Mouse (Mus musculus): Measurements from ENCODE around the gene Il17rb. TPM values are rescaled to one million over a fixed set of nuclear protein-coding genes. Genes with fewer than 3 reads are reported as not detected.
A peak's percentile ranks its signal among the peaks of the same experiment; 100 is the strongest.

Gene Il17rb
- 1 to 10 TPM; 2.1 to 3.0 TPM for total RNA-seq (2021)
- long read RNA-seq, experiment 1, partial matches to known transcripts = 0 of 4 reads
- long read RNA-seq, experiment 1, other reads (novel, unspliced or antisense) = 3 of 4 reads
- long read RNA-seq, experiment 2, partial matches to known transcripts = 0 of 6 reads
- long read RNA-seq, experiment 2, other reads (novel, unspliced or antisense) = 2 of 6 reads

DNA sequence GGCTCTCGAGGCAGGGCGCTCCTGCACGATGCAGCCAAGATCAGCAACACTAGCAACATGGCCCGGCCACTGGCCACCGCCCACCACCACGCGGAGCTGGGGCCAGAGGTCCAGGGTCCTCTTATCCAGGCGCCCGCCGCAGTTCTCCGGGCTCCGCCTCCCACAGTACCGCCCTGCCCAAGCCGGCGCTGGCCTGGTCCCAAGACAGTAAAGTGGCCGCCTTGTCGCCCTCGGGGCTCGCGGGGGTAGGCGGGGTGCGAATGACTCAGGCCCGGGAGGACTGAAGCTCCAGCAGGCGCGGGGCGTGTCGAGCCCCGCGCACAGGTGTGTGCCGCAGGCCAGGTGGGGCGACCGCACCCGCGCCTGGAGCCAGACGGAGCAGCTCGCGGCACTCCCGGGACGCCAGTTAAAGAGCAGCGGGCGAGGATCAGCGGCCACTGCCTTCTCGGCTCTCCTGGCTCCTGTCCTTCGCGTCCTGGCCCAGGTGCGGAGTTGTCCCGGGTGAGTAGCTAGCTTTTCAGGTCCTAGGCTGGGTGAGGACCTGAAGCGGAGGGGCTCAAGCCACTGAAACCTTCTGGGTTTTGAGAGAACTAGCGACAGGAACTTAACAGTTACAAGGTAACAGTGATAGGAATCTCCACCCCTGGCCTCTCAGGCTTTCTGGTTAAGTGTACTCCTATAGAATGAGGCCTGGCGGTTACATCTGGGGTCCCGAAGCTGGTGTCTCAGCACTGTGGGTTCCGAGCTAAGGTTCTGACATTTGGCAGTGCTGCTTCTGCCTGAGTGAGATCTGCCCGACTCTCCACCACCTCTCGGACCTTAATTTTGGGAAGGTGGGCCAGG lies at the start of gene Il17rb, which contains the start of gene Chdh:
Gene Il17rb (minus strand): TSS at position 164 of the 843 bp plus-strand sequence.
Gene Chdh (plus strand): TSS at position 291 of the 843 bp plus-strand sequence.
- peak; percentile 83 for DNase-seq

DNA sequence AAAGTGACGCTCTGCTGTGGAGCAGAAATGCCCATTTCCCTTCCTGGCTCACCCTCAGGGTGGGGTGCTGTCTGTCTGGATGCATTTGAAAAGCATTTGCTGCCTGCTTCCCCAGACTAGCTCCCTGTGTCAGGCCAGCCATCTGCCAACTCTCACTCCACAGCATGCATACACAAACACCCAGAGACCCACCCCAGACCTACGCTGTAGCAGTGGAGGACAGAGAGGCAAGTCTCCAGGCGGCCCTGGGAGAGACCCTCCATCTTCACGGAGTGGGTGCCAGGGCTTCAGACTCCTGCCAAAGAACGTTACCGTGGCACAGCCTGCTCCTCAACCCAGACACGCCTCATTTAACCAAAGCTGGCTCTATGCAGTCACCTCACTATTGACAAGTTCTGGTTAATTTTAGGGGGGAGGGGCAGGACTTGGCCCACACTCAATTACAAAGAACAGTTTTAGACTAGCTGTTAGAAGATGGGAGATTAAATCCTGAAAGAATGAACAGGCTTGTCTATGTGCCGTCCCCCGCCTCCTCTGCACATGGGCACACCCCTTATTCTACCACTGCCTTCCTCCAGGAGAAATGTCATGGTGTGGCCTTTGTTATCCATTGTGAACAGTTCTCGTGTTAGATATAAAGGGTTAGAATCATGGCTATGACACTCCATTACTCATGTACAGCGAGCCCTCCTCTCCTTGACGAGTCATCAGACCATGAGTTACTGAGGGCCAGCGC lies 47.5 kb upstream of the Il17rb start:
- DNase-seq = no peak

DNA sequence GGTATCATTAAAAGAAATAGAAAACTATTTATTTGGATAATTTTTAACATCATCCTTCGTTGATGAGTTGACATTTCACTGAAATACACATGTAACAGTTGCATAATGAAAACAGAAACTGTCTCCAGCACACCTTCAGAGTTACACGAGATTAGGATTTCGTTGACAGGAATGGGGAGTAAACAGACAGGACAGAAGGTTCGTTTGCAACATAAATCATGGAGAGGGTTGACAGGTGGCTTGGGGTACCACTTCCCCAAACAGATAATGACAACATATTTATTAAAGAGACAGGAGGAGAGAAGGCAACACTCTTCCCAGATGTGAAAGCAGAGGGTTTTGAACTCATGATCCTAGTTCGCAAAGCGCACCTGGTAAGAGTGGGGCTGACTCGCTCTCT lies 46.2 kb upstream of the Il17rb start:
- DNase-seq = no peak

DNA sequence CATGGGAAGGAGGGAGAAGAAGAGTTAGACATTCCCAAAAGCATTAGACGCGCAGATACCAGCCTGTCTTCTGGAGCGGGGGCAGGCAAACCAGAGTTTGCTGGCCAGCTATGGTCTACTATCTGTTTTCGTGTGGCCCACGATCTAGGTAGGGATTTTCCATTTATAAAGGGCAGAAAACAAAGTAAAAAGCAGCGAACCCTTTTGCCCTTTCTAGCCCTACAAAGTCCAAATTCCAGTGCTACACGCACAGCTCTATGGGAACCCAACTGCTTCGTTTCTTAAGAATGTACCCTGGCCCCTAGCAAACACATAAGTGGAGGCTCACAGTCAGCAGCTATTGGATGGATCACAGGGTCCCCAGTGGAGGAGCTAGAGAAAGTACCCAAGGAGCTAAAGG lies 41.6 kb upstream of the Il17rb start:
- no peak for DNase-seq

DNA sequence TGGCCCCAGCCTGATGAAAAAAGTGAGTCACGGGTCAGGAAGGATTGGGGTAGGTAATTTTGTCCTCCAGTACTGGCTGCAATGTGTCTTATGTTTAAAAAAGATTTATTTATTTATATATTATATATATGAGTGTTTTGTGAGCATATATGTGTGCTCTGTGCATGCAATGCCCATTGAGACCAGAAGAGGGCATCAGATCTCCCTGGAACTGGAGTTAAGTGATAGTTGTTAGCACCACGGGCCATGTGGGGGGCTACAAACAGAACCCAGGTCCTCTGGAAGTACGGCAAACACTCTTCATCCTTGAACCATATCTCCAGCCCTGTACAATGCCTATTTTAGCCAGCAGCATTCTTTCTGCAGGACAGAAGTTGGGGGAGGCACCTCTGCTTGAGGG lies 39.4 kb upstream of the Il17rb start:
- no peak for DNase-seq

DNA sequence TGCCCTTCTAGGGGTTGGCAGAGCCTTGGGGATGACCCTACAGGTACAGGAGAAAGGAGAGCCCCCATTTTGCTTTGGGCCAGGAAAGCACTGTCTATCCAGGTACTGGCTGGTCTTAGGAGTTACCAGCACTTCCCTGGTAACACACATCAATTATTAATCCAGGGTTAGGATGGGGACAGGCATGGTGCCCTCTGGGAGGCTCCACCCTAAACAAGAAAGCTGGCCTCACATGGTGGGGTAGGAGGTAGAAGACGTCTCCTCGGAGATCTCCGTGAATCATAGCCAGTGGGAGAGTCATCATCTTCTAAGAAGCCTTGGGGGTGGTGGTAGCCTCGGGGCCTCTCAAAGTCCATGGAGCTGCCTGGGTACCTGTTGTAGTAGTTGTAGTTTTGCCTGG lies 38.3 kb upstream of the Il17rb start:
- no peak for DNase-seq

DNA sequence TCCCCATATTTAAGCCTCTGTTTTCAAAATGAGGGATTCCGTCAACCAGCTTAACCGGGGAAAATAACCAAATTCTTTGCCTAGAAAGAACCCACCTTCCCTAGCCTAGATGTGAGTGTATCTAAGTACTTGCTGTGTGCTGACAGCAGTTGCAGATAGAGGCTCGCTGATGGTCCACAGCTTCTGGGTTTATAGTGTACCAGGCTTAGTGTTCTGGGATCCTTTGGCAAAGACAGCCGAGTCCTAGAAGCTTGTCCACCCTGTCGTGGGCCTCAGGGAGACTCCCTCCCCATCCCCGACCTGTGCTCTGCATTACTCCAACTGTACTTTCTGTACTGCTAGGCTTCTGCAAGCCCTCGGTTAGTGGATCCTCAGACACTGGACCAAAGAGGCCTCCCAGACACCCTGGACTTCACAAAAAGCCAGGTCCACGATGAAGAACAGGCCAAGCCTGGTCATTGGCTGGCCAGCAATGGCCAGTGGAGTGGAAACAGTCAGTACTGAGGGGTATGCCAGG lies 37.1 kb upstream of the Il17rb start:
- DNase-seq = no peak

DNA sequence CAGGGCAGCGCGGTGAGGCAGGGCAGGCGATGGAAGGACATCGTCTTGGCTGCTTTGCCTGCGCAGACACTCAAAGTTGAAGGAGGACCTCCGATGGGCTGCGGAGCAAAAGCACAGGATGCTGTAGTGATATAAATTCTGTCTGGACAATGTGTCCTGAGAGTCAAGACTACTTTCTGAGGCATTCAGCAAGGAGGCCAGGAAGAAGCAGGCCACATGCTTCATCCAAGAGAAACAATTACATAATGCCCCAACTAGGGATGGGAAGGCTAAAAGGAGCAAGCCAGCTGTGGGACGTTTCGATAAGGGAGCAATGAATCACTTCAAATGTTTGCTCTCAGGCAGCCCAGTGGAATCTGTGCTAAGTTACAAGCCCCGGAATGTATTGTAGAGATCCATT lies 36.5 kb upstream of the Il17rb start:
- no peak for DNase-seq

DNA sequence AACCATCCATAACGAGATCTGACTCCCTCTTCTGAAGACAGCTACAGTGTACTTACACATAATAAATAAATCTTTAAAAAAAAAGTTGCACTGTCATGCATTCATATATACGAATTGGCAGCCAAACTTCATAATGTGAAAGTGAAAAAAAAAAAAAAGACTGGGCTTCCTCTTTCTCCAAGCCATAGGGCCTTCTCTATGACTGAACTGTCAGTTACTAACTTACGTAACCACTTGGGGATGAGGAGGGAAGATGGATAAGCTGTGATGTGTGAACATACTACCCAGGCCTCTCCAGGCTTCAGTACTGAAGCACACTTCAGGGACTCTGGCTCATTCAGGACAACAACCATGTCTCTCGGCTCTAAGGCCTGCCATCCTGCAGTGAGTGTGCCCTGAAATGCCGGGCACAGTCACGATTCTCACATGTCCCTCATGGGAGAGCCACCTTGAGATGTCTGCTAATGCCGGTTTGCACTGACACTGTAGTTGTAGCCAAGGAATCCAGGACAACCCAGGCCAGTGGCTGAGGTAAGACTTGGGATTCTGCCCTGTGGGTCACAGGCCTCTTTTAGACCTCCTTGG lies 34.8 kb upstream of the Il17rb start:
- DNase-seq = no peak

DNA sequence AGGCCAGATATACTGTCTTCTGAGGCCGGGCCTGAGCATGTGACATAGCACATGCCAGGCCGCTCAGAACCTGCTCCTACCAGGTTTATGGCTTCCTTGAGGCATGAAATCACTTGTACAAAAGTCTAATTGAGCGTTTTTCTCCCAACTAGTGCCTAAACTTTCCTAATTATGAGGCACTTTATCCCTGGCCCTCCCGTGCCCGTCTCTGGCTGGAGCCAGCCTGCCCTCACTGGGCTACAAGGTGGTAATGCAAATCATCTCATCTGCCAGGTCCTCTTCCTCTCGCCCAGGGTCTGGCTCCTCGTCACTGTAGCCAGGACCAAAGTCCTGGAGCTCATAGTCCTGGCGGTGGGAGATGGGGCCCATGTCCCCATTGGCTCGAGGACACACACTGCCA lies 33.1 kb upstream of the Il17rb start:
- no peak for DNase-seq

DNA sequence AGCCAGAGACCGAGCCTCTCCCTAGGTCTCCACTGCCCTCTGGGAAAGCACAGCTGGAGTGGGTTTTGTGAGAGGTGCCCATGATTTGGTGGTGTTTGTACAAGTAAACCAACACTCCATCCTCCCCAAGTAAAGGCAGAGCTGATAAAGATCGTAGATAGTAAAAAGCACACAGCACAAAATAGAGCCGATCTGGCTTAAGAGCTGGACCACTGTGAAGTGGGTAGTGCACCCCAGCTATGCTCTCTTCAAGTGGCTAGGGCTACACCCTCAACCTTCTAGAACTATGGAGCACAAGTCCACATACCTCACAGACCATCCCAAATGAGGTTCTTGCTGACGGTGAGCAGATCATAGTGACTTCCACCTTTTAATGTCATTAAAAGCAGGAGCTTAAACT lies 30.7 kb upstream of the Il17rb start:
- no peak for DNase-seq

DNA sequence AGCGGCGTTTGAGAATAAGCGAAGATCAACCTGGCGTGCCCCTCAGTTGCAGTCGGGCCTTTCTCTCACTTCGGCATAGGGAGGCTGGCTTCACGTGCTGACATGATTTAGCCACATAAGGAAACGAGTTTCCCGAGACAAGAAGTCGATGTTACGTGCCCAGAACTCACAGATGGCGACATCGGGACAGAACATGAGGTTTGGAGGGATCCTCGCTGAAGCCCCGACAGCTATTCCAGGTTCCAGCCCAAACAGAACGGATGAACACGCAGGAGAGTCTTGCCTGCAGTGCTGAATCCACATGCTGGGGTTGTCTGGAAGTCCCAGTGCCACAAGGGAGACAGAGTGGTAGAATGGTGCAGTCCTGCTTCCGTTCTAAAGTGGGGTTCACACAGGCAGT lies 29.7 kb upstream of the Il17rb start:
- DNase-seq = no peak

DNA sequence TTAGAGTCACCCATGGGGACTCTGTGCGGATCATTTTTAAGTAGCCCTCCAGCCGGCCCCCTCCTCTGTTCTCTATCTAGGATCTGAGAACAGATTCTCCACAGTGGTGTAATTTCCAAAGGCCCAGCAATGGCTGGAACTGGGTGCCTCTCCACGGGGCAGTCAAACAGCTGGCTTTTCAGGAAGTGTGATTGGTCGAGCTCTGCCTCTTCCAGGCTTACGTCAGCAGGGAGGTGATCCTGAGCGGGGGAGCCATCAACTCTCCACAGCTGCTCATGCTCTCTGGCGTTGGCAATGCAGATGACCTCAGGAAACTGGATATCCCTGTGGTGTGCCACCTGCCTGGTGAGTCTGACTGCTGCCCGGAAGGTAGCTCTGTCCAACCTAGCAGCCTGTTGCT lies 24.7 kb upstream of the Il17rb start:
- DNase-seq = no peak

DNA sequence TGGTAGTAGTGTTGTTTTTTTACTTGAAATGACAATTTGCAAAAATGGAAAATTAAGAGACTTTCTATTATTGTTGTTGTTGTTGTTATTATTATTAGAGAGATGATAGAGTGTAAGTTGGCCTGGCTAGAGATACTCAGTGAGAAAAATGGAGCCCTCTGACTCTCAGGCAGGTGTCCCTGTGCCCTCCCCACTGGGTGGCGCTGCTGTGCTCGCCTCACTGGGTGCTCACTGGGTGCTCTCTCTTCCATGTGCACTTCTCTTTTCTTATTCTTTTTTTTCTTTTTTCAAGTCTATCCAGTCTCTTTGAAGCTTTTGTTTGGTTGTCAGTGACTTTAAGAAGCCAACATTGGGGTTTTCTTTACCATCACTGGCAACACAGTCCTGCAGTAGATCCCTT lies 18.7 kb upstream of the Il17rb start:
- DNase-seq = peak; percentile 65

DNA sequence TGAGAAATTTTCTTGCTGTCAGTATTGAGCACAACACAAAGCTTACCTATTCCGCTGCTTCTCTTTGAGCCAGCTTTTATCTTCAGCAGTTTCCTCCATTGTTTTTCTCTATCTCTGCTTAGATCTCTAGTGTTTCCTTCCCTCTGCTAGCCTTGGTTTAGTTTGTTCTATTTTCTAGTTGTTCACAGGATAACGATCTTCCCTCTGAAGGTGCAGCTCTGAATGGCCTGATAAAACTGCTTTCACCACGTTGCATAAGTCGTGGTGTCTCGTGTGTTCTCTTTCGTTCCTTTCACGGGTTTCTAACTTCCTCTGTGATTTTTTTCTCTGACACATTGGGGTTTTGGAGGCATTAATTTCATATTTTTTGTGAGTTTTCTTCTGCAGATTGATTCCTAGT lies 15.7 kb upstream of the Il17rb start:
- DNase-seq = no peak

DNA sequence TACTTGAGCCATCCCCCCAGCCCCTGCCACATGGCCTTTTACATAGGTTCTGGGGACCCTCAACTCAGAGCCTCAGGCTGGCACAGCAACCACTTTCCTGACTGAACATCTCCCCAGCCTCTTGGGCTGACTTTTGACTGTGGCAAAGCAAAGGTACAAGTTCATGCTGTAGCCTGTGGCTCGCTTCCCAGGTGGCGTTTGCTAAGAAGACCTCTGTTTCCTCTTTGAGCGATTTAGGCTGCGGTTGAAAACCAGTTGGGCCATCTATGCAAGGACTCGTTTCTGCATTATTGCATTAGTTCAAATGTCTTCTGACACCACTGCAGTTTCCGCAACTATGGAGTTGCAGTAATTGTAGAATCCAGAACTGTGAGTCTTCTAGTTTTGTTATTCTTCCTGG lies 13.8 kb upstream of the Il17rb start:
- no peak for DNase-seq

DNA sequence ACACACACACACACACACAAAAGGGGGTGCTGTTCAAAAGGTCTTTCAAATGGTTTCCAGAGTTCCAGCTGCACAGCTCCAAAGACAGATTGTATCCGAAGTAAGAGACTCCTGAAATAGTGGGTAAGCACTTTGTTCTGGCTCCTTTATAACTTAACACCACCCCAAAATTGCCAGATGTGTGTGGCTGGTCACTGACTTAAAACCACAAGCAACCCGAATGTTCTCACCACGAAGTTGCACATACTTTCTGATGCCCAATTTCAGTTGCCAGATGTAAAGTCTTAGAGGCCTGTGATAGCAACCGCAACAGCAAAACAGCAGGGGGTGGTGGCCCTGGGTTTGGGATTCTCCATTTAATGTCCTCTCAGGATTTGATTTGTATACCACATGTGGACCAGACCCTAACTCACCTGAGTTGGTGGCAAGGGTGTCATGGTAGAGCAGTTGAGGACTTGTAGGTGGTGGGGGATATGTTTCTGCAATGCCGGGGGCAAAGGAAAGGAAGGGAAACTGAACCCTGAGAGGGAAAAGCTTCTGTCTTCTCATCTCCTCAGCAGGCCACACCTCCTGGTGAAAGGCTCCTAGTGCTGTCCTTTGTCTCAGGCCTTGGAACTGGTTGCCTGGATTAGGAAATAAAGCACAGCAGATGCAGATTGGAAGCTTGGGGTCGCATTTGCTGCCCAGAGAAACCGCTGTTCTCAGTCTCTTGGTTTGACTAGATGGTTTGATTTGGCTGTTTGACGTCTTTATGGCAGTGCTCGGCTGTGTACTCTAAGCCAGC lies 11.3 kb upstream of the Il17rb start:
- no peak for DNase-seq

DNA sequence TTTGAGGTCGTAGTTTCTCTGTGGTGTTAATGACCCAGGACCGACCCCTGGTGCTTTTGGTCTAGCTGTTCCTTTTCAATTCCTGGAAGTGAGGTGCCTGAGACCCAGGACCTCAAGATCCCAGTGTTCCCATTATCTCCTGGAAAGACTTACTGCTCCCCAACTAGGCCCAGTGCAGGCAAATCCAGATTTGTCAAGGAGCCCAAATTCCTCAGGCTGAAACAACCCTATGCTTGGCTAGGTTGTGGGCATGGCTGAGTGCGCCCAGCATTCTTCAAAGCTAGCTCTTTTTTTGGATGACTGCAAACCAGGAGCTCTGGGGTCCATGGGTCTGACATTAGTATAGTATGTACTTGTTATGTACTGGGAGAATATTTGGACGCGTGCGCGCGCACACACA lies 10.7 kb upstream of the Il17rb start:
- DNase-seq = no peak

DNA sequence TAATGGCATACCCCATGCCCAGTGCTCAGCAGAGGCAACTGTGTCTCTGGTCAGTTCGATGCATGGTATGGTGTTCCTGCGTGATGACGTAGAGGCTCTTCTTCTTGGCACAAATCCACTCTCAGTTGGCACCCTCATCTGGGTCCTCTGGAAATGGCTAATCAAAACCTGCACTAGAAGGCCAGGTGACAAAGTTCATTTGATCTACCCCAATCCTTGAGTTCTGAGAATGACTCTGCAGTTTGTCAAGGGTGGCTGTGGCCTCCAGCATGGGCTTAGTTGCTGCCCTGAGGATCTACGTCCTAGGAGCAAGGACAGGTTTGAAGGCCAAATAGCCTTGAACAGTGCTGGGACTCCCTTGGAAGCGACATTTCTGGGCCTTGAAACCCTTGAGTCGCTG lies 10.2 kb upstream of the Il17rb start:
- DNase-seq = no peak

DNA sequence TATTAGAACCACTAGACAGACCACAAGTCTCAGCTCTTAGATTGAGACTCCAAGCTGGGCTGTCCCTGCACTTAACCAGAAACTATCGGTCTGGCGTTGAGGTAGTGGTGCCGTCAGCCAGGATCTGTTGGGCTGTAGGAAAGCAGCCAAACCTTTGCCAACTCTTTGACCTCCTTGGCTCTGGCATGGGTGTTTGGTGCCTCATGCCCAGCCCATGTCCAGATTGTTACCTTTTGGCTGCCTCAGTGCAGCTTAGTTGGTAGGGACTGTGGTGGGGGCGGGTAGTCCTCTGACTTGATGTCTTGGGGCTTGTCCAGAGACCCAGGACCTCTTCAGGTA lies 9.7 kb upstream of the Il17rb start:
- DNase-seq = peak; percentile 50

DNA sequence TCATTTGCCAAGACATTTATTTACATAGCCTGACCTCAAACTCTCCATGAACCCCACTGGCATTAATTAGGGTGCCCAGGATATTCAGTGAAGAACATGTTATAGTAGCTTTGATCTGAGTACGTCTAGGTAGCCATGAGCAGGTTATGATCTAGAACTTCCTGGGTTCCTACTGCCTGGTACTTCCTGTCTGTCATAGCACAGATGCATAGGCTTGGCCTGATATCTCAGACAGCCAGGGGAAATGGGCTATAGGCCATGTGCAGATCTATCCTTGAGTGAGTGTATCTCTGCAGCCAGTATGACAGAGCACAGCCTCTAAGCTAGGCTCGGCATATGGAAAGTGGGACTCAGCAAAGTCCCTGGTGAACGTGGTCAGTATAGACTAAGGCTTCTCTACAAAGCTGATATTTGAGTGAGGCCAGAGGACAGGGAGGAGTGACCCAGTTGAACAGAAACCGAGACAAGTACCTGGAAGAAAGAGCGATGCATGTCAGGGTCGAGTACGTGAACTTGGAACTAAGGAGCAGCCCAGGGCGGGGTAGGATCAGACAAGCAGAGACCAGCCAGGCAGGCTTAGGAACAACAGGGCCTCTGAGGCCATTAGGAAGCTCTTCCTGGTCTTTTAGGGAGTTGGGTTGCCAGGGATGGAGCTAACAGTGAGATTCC lies 9.2 kb upstream of the Il17rb start:
- no peak for DNase-seq
